ENCODE assay signal across 10 mouse cellular contexts in the genomic region with DNA sequence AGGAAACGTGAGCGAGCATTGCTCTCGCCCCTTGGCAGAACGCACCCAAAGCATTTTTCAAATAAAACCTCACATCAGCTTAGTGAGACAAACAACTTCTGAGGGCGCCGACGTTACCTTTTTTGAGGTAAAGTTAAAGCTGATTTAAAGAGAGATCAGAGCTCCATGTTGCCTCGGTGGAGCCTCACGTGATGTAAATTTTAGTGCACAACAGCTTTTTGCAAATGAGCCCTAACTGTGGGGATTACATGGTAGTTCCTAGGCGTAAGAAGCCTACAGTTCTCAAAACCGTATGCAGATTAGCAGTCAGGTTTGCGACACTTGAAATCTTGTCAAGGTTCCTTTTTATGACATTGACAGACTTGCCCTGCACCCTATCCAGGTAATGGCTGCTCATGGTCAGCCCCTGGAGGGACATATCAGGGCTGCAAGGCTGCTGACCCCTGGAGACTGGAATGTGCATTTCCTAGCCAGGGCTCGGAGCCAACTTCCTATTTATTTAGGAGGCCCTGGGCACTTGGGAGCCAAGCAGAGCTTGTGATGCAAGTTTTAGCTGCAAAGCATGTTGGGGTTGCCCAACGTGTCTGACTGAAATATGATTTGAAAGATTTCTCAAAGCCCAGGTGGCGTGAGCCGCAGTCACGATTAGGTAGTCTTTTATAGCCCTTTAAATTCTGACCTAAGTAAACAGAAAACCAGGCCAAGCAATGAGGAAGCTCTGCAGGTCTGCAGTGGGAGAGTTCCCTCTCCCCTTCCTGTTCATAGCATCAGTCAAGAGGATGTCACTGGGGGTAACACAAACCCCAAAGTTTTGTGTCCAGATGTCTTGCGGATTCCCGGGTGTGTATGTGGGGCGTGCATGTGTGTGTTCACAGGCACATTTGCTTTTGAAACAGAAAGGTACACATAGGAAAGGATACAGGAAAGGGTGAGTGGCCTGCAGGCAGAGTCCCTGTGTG.
A peak's percentile ranks its signal among the peaks of the same experiment; 100 is the strongest.
DNase-seq lines count a peak whose midpoint lies in the region; ATAC-seq lines count a peak whose summit lies in the region.
"Had no signal": no experiment of that assay in that cellular context is flagged by ENCODE, and none has a peak within 500 bp of the region (broad histone marks: within the 10 kb centered on the region; RNA-seq: fewer than 3 reads in every experiment).

No protein-coding gene starts in this region.

- H3K36me3 ChIP-seq in hindbrain, embryonic 15.5 days, result no peaks in the 10 kb centered on the region
- no peaks in the 10 kb centered on the region for H3K36me3 ChIP-seq in hindbrain, embryonic 11.5 days (ENCODE audit: control insufficient read depth, insufficient read depth, low read length)
- H3K36me3 ChIP-seq in heart, embryonic 11.5 days (ENCODE audit: control insufficient read depth, insufficient read depth, low read length), result no peaks in the 10 kb centered on the region
- H3K36me3 ChIP-seq in midbrain, embryonic 14.5 days (ENCODE audit: control insufficient read depth, insufficient read depth, low read length), result no peaks in the 10 kb centered on the region
- H3K36me3 ChIP-seq: G1E; neural tube, embryonic 12.5 days had no signal

- H3K4me1 ChIP-seq in hindbrain, embryonic 15.5 days (replicated peaks), result peaks cover 8% of the 10 kb centered on the region
- no peaks in the 10 kb centered on the region for H3K4me1 ChIP-seq in hindbrain, embryonic 11.5 days (replicated peaks; ENCODE audit: control insufficient read depth, insufficient read depth, low read length)
- H3K4me1 ChIP-seq in brown adipose tissue, adult 24 weeks (ENCODE audit: control insufficient read depth, insufficient read depth, insufficient read length, low read length), result peaks cover 30% of the 10 kb centered on the region
- H3K4me1 ChIP-seq in heart, embryonic 11.5 days (ENCODE audit: control insufficient read depth, insufficient read depth, low read length), result peaks cover 14% of the 10 kb centered on the region; the same call in 1 of the 2 replicates
- H3K4me1 ChIP-seq in midbrain, embryonic 14.5 days (ENCODE audit: control insufficient read depth, insufficient read depth, low read length), result no peaks in the 10 kb centered on the region
- H3K4me1 ChIP-seq: neural tube, embryonic 12.5 days had no signal

- ATAC-seq in hindbrain, embryonic 15.5 days (ENCODE audit: low FRiP score, low read depth), result no peak
- no peak for ATAC-seq in hindbrain, embryonic 11.5 days (ENCODE audit: low FRiP score)
- 0 out of 2 replicates have a peak, but pooled peaks have one; percentile 59 for ATAC-seq in heart, embryonic 11.5 days (replicated peaks; ENCODE audit: insufficient number of reproducible peaks, low FRiP score, low TSS enrichment)
- no peak for ATAC-seq in midbrain, embryonic 14.5 days (ENCODE audit: low FRiP score, low TSS enrichment)

- H3K27ac ChIP-seq in hindbrain, embryonic 15.5 days (replicated peaks), result 0 out of 2 replicates have a peak overlapping the region, but pooled peaks have one; percentile 14
- no peak overlapping the region for H3K27ac ChIP-seq in hindbrain, embryonic 11.5 days (ENCODE audit: low read depth, low read length)
- H3K27ac ChIP-seq in brown adipose tissue, adult 24 weeks (replicated peaks; ENCODE audit: low read depth, low read length), result peak overlapping the region; percentile 80
- H3K27ac ChIP-seq in heart, embryonic 11.5 days (ENCODE audit: low read depth, low read length), result no peak overlapping the region
- H3K27ac ChIP-seq in midbrain, embryonic 14.5 days (replicated peaks; ENCODE audit: low read depth, low read length), result no peak overlapping the region
- H3K27ac ChIP-seq: neural tube, embryonic 12.5 days had no signal

- H3K9me3 ChIP-seq in hindbrain, embryonic 15.5 days, result no peaks in the 10 kb centered on the region
- H3K9me3 ChIP-seq in hindbrain, embryonic 11.5 days (ENCODE audit: control insufficient read depth, low read length), result no peaks in the 10 kb centered on the region
- H3K9me3 ChIP-seq in heart, embryonic 11.5 days (replicated peaks; ENCODE audit: control insufficient read depth, low read length), result no peaks in the 10 kb centered on the region
- no peaks in the 10 kb centered on the region for H3K9me3 ChIP-seq in midbrain, embryonic 14.5 days (ENCODE audit: control insufficient read depth, low read length)
- H3K9me3 ChIP-seq: neural tube, embryonic 12.5 days had no signal

- H3K4me2 ChIP-seq in hindbrain, embryonic 15.5 days, result no peak overlapping the region
- H3K4me2 ChIP-seq in hindbrain, embryonic 11.5 days (replicated peaks; ENCODE audit: low read depth, low read length), result no peak overlapping the region
- no peak overlapping the region for H3K4me2 ChIP-seq in heart, embryonic 11.5 days
- H3K4me2 ChIP-seq in midbrain, embryonic 14.5 days (ENCODE audit: low read length), result no peak overlapping the region
- H3K4me2 ChIP-seq: neural tube, embryonic 12.5 days had no signal

- DNase-seq in hindbrain, embryonic 11.5 days (ENCODE audit: low spot score), result no peak
- DNase-seq in kidney, postnatal 25 days, result peak; percentile 91
- peak; percentile 46 for DNase-seq in midbrain, embryonic 14.5 days
- DNase-seq in urinary bladder, postnatal 10 days (ENCODE audit: low spot score), result peak; percentile 26
- no peak for DNase-seq in cerebellum, postnatal 36 days

- 76% methylated on average over 20 of the region's 20 CpGs for WGBS in hindbrain, embryonic 15.5 days
- WGBS in hindbrain, embryonic 11.5 days, result 77% methylated on average over 20 of the region's 20 CpGs
- WGBS in heart, embryonic 11.5 days (ENCODE audit: insufficient replicate concordance), result 69% methylated on average over 20 of the region's 20 CpGs
- WGBS in midbrain, embryonic 14.5 days, result 82% methylated on average over 20 of the region's 20 CpGs

- H3K4me3 ChIP-seq in hindbrain, embryonic 15.5 days, result no peak overlapping the region
- no peak overlapping the region for H3K4me3 ChIP-seq in hindbrain, embryonic 11.5 days (ENCODE audit: low read depth, low read length)
- peak overlapping the region; percentile 13 for H3K4me3 ChIP-seq in brown adipose tissue, adult 24 weeks (ENCODE audit: insufficient read depth, low read depth, low read length)
- H3K4me3 ChIP-seq in heart, embryonic 11.5 days (ENCODE audit: low read depth, low read length), result no peak overlapping the region
- H3K4me3 ChIP-seq in midbrain, embryonic 14.5 days (replicated peaks; ENCODE audit: low read depth, low read length), result no peak overlapping the region
- H3K4me3 ChIP-seq: neural tube, embryonic 12.5 days had no signal

- H3K27me3 ChIP-seq in hindbrain, embryonic 15.5 days, result no peaks in the 10 kb centered on the region
- H3K27me3 ChIP-seq in hindbrain, embryonic 11.5 days (ENCODE audit: control insufficient read depth, insufficient read depth, low read length), result no peaks in the 10 kb centered on the region
- H3K27me3 ChIP-seq in heart, embryonic 11.5 days (ENCODE audit: control insufficient read depth, insufficient read depth, low read length), result no peaks in the 10 kb centered on the region
- H3K27me3 ChIP-seq in midbrain, embryonic 14.5 days (ENCODE audit: control insufficient read depth, insufficient read depth, low read length), result no peaks in the 10 kb centered on the region
- H3K27me3 ChIP-seq: neural tube, embryonic 12.5 days had no signal

- no peak overlapping the region for H3K9ac ChIP-seq in hindbrain, embryonic 15.5 days
- no peak overlapping the region for H3K9ac ChIP-seq in hindbrain, embryonic 11.5 days (ENCODE audit: low read depth, low read length)
- no peak overlapping the region for H3K9ac ChIP-seq in heart, embryonic 11.5 days (ENCODE audit: low read depth, low read length)
- H3K9ac ChIP-seq in midbrain, embryonic 14.5 days (replicated peaks; ENCODE audit: low read length), result no peak overlapping the region
- H3K9ac ChIP-seq: neural tube, embryonic 12.5 days had no signal

Comparison
In these comparisons a context has a peak if more than half of its experiments do, and no peak if none do; other contexts are left out.
1. H3K27ac ChIP-seq: peak in hindbrain, embryonic 15.5 days (single experiment) and brown adipose tissue, adult 24 weeks (single experiment); none in hindbrain, embryonic 11.5 days (single experiment), heart, embryonic 11.5 days (single experiment) and midbrain, embryonic 14.5 days (single experiment).
2. DNase-seq: peak in kidney, postnatal 25 days (2 of 2), midbrain, embryonic 14.5 days (single experiment) and urinary bladder, postnatal 10 days (single experiment); none in hindbrain, embryonic 11.5 days (single experiment) and cerebellum, postnatal 36 days (0 of 2).